Mouse (Mus musculus): ENCODE results near the gene Rpl32.

DNA sequence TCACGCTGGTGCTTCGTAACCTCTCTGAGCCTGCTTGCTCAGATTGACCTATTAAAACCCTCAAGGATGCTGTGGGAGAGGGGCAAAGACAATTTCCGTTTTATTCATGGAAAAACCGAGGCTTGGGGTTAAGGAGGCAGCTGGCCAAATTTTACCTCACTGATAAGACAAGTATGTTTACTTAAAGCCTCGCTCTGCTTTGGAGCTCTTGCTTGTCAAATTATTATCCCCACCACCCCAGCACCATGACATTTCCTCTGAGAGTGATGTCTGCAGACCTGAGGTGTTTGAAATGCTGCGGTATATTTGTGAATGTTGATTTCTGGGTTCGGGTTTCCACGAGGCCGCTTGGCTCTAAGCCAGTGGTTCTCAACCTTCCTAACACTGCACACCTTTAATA, 32.2 kb downstream of the Rpl32 start:
- TF ChIP-seq POLR2AphosphoS2 (IDR thresholded peaks at IDR 0.05; ENCODE audit: insufficient read length, low read depth) (no peak), USF1 (IDR thresholded peaks at IDR 0.05; ENCODE audit: low read depth) (no peak), TCF3 (IDR thresholded peaks at IDR 0.05; ENCODE audit: insufficient read length, low read depth) (no peak), CEBPB (IDR thresholded peaks at IDR 0.05; ENCODE audit: insufficient read depth, poor library complexity, severe bottlenecking) (no peak)

All from myocyte (in vitro differentiated cells).